Mouse (Mus musculus) MEL (cell line): ENCODE data around the gene Tbccd1. TPM values are rescaled to one million over a fixed set of nuclear protein-coding genes. Genes with fewer than 3 reads are reported as not detected.

Experiments used
- DNase-seq: peaks from one replicate; pipeline ENCODE4 v3.0.0; 2011; ENCODE audit warnings: low read depth, low spot score
- H3K27ac ChIP-seq: 2 replicates; pipeline ENCODE4 v1.5.1; 2012; ENCODE audit warnings: low read depth, mild to moderate bottlenecking, control low read depth, low read length, moderate library complexity; ENCODE audit not compliant: control insufficient read depth
- H3K27me3 ChIP-seq, 2 experiments: fragments of 150-350 bp in 1 of 2; sonication (generic) in 1 of 2; 2 replicates each; pipeline ENCODE4 v1.6.1; 2012; ENCODE audit warnings: low read length in 2 of 2, mild to moderate bottlenecking in 2 of 2, improper control_type of control experiment in 1 of 2, moderate library complexity in 1 of 2; ENCODE audit not compliant: insufficient read depth in 2 of 2, control insufficient read depth in 1 of 2
- H3K36me3 ChIP-seq, 2 experiments: 2 replicates each; pipeline ENCODE4 v1.6.1; 2012 to 2014; ENCODE audit warnings: low read length in 2 of 2, improper control_type of control experiment in 1 of 2, inconsistent platforms in 1 of 2, mild to moderate bottlenecking in 1 of 2; ENCODE audit not compliant: insufficient read depth in 2 of 2, control insufficient read depth in 1 of 2
- H3K4me1 ChIP-seq, 2 experiments: fragments of 150-350 bp in 1 of 2; sonication (generic) in 1 of 2; 2 replicates each; pipeline ENCODE4 v1.6.1; 2012; ENCODE audit warnings: low read length in 2 of 2, improper control_type of control experiment in 1 of 2, mild to moderate bottlenecking in 1 of 2; ENCODE audit not compliant: insufficient read depth in 2 of 2, control insufficient read depth in 1 of 2
- H3K4me3 ChIP-seq, 2 experiments: fragments of 150-350 bp in 1 of 2; sonication (generic) in 1 of 2; 2 replicates each; pipeline ENCODE4 v1.5.1; 2012; ENCODE audit warnings: low read depth in 2 of 2, low read length in 2 of 2, mild to moderate bottlenecking in 2 of 2, moderate library complexity in 2 of 2, control low read depth in 1 of 2, improper control_type of control experiment in 1 of 2; ENCODE audit not compliant: control insufficient read depth in 1 of 2, insufficient read depth in 1 of 2
- H3K79me2 ChIP-seq: 2 replicates; pipeline ENCODE4 v1.6.1; 2012; ENCODE audit warnings: mild to moderate bottlenecking, low read length, moderate library complexity; ENCODE audit not compliant: control insufficient read depth, poor library complexity, insufficient read depth
- H3K9ac ChIP-seq: 2 replicates; pipeline ENCODE4 v1.6.1; 2012; ENCODE audit warnings: low read depth, mild to moderate bottlenecking, control low read depth, low read length, moderate library complexity; ENCODE audit not compliant: control insufficient read depth, poor library complexity, severe bottlenecking
- H3K9me3 ChIP-seq: fragments of 150-350 bp; sonication (generic); replicated peaks from 2 replicates; pipeline ENCODE4 v1.6.1; 2012; ENCODE audit warnings: mild to moderate bottlenecking, low read length, improper control_type of control experiment, moderate library complexity; ENCODE audit not compliant: insufficient read depth
- BHLHE40 ChIP-seq: IDR thresholded peaks from 2 replicates; pipeline ENCODE4 v1.6.1; 2012; ENCODE audit warnings: low read depth, mild to moderate bottlenecking, inconsistent platforms, low read length, improper control_type of control experiment, borderline replicate concordance
- CHD1 ChIP-seq: IDR thresholded peaks from 2 replicates; pipeline ENCODE4 v1.6.1; 2012; ENCODE audit warnings: low read depth, mild to moderate bottlenecking, inconsistent platforms, low read length, improper control_type of control experiment
- CHD2 ChIP-seq: IDR thresholded peaks from 2 replicates; pipeline ENCODE4 v1.6.1; 2011; ENCODE audit warnings: low read length, improper control_type of control experiment
- E2F4 ChIP-seq: IDR thresholded peaks from 2 replicates; pipeline ENCODE4 v1.6.1; 2011; ENCODE audit warnings: low read depth, low read length, improper control_type of control experiment, borderline replicate concordance
- ELF1 ChIP-seq: IDR thresholded peaks from 2 replicates; pipeline ENCODE4 v1.6.1; 2014; ENCODE audit warnings: low read depth, mild to moderate bottlenecking, inconsistent platforms, low read length, improper control_type of control experiment, moderate library complexity
- EP300 ChIP-seq, 2 experiments: IDR thresholded peaks; 2 replicates each; pipeline ENCODE4 v1.6.1; 2011; ENCODE audit warnings: improper control_type of control experiment in 2 of 2, low read length in 2 of 2, low read depth in 1 of 2, mild to moderate bottlenecking in 1 of 2
- ETS1 ChIP-seq: IDR thresholded peaks from 2 replicates; pipeline ENCODE4 v1.6.1; 2012; ENCODE audit warnings: low read depth, mild to moderate bottlenecking, inconsistent platforms, low read length, improper control_type of control experiment, moderate library complexity
- GABPA ChIP-seq: IDR thresholded peaks from 2 replicates; pipeline ENCODE4 v1.6.1; 2012; ENCODE audit warnings: low read depth, mild to moderate bottlenecking, inconsistent platforms, low read length, improper control_type of control experiment, moderate library complexity
- GATA1 ChIP-seq: IDR thresholded peaks from 2 replicates; pipeline ENCODE4 v1.6.1; 2011; ENCODE audit warnings: low read depth, low read length, improper control_type of control experiment
- HCFC1 ChIP-seq: IDR thresholded peaks from 2 replicates; pipeline ENCODE4 v1.6.1; 2012; ENCODE audit warnings: low read depth, mild to moderate bottlenecking, inconsistent platforms, low read length, improper control_type of control experiment, moderate library complexity
- JUND ChIP-seq: IDR thresholded peaks from 2 replicates; pipeline ENCODE4 v1.6.1; 2011; ENCODE audit warnings: low read depth, mild to moderate bottlenecking, improper control_type of control experiment, low read length
- KAT2A ChIP-seq: conservative IDR thresholded peaks from 2 replicates; pipeline ENCODE4 v1.6.1; 2012; ENCODE audit warnings: low read depth, low read length, improper control_type of control experiment, inconsistent platforms
- MAFK ChIP-seq: IDR thresholded peaks from 2 replicates; pipeline ENCODE4 v1.6.1; 2011; ENCODE audit warnings: low read depth, mild to moderate bottlenecking, low read length, improper control_type of control experiment, borderline replicate concordance
- MAX ChIP-seq: IDR thresholded peaks from 2 replicates; pipeline ENCODE4 v1.6.1; 2011; ENCODE audit warnings: low read length, improper control_type of control experiment
- MAZ ChIP-seq: IDR thresholded peaks from 2 replicates; pipeline ENCODE4 v1.6.1; 2012; ENCODE audit warnings: low read depth, mild to moderate bottlenecking, inconsistent platforms, low read length, improper control_type of control experiment
- MYB ChIP-seq: IDR thresholded peaks from 2 replicates; pipeline ENCODE4 v1.6.1; 2011; ENCODE audit warnings: mild to moderate bottlenecking, low read depth, low read length, improper control_type of control experiment
- NELFE ChIP-seq: IDR thresholded peaks from 2 replicates; pipeline ENCODE4 v1.6.1; 2011; ENCODE audit warnings: low read depth, low read length, improper control_type of control experiment
- NRF1 ChIP-seq: IDR thresholded peaks from 2 replicates; pipeline ENCODE4 v1.6.1; 2014; ENCODE audit warnings: low read depth, mild to moderate bottlenecking, inconsistent platforms, low read length, improper control_type of control experiment, moderate library complexity; ENCODE audit not compliant: poor library complexity, insufficient read depth, severe bottlenecking
- POLR2AphosphoS2 ChIP-seq: IDR thresholded peaks from 2 replicates; pipeline ENCODE4 v1.6.1; 2011; ENCODE audit warnings: low read length, improper control_type of control experiment
- POLR2AphosphoS5 ChIP-seq: IDR thresholded peaks from 2 replicates; pipeline ENCODE4 v1.6.1; 2012; ENCODE audit warnings: low read depth, borderline replicate concordance, mild to moderate bottlenecking, inconsistent platforms, low read length, moderate library complexity, mixed read lengths
- RCOR1 ChIP-seq: IDR thresholded peaks from 2 replicates; pipeline ENCODE4 v1.6.1; 2012; ENCODE audit warnings: low read depth, mild to moderate bottlenecking, inconsistent platforms, low read length, improper control_type of control experiment
- SMC3 ChIP-seq: IDR thresholded peaks from 2 replicates; pipeline ENCODE4 v1.6.1; 2011; ENCODE audit warnings: low read depth, low read length, improper control_type of control experiment
- TAL1 ChIP-seq: IDR thresholded peaks from 2 replicates; pipeline ENCODE4 v1.6.1; 2012; ENCODE audit warnings: mild to moderate bottlenecking, inconsistent platforms, low read length, moderate library complexity, mixed read lengths
- TBP ChIP-seq: IDR thresholded peaks from 2 replicates; pipeline ENCODE4 v1.8.0; 2011; ENCODE audit warnings: low read depth, low read length, improper control_type of control experiment
- UBTF ChIP-seq: IDR thresholded peaks from 2 replicates; pipeline ENCODE4 v1.6.1; 2012; ENCODE audit warnings: low read depth, mild to moderate bottlenecking, inconsistent platforms, low read length, improper control_type of control experiment, moderate library complexity, borderline replicate concordance; ENCODE audit not compliant: insufficient read depth
- USF1 ChIP-seq: IDR thresholded peaks from 2 replicates; pipeline ENCODE4 v1.6.1; 2014; ENCODE audit warnings: low read depth, mild to moderate bottlenecking, inconsistent platforms, low read length, improper control_type of control experiment, moderate library complexity
- ZC3H11A ChIP-seq: IDR thresholded peaks from 2 replicates; pipeline ENCODE4 v1.6.1; 2012; ENCODE audit warnings: low read depth, mild to moderate bottlenecking, inconsistent platforms, low read length, improper control_type of control experiment
- ZMIZ1 ChIP-seq: IDR thresholded peaks from 2 replicates; pipeline ENCODE4 v1.6.1; 2012; ENCODE audit warnings: low read depth, mild to moderate bottlenecking, inconsistent platforms, low read length, improper control_type of control experiment, moderate library complexity
- ZNF384 ChIP-seq: IDR thresholded peaks from 2 replicates; pipeline ENCODE4 v1.6.1; 2012; ENCODE audit warnings: low read depth, mild to moderate bottlenecking, inconsistent platforms, low read length, improper control_type of control experiment
- polyA plus RNA-seq, 2 experiments: library from polyadenylated mRNA; stranded (reverse) in 1 of 2; unstranded in 1 of 2; fragments of >175 nt in 1 of 2; fragments of >200 nt in 1 of 2; gene quantifications; 2 replicates each; pipeline versions ENCODE4 v1.2.1 to v1.2.4; 2012; ENCODE audit warnings: low replicate concordance in 2 of 2, low read depth in 1 of 2; ENCODE audit not compliant: insufficient read length in 2 of 2, insufficient read depth in 1 of 2, missing spikeins in 1 of 2
- total RNA-seq: library from RNA; depleted of rRNA; stranded (reverse); fragments of 300-350 nt; gene quantifications from 2 replicates; pipeline ENCODE4 v1.2.3, GENCODE M21; 2012

Tbccd1 gene
- total and polyA plus RNA-seq, 3 experiments = 23.8 to 28.7 TPM; not detected in 1

DNA sequence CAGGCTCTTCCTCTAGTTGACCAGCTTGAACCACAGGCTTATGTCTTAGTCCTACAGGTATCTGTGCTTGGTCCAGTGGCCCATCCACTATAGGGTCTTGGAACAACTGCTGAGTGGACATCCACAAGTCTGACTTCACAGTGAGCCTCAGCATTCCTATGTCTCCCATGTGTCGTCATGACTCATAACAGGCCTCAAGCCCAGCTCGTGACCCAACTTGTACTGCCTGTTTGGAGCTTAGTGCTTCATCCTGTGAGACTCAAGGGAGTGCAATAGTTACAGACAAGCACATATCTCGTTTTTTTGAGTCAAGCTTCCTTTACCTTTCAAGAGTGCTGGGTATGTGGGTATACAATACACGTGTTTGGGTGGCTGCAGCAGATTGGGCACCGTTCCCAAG lies 74.8 kb downstream of the Tbccd1 start:
- Histone ChIP-seq H3K79me2 (no peaks in the 10 kb centered on the region), H3K9ac (no peak overlapping the region), H3K4me1 (no peaks in the 10 kb centered on the region), H3K27ac (no peak overlapping the region), H3K27me3 (no peaks in the 10 kb centered on the region), H3K9me3 (no peaks in the 10 kb centered on the region), H3K36me3 (no peaks in the 10 kb centered on the region), H3K4me3 (no peak overlapping the region)
- DNase-seq = no peak
- TF ChIP-seq EP300 (IDR thresholded peaks at IDR 0.05; ENCODE audit: low read depth in 1 of 2, low read length in 2 of 2) = no peak
- TF ChIP-seq KAT2A = no peak
- no peak for TF ChIP-seq MAFK
- no peak for TF ChIP-seq UBTF
- TF ChIP-seq CHD2 = no peak
- TF ChIP-seq CHD1 = no peak
- no peak for TF ChIP-seq MAX
- TF ChIP-seq RCOR1 = no peak
- no peak for TF ChIP-seq NRF1
- no peak for TF ChIP-seq E2F4
- no peak for TF ChIP-seq GATA1
- TF ChIP-seq ZNF384 = no peak
- TF ChIP-seq ETS1 = no peak
- TF ChIP-seq GABPA = no peak
- TF ChIP-seq JUND = no peak
- no peak for TF ChIP-seq SMC3
- TF ChIP-seq TBP = no peak
- no peak for TF ChIP-seq USF1

DNA sequence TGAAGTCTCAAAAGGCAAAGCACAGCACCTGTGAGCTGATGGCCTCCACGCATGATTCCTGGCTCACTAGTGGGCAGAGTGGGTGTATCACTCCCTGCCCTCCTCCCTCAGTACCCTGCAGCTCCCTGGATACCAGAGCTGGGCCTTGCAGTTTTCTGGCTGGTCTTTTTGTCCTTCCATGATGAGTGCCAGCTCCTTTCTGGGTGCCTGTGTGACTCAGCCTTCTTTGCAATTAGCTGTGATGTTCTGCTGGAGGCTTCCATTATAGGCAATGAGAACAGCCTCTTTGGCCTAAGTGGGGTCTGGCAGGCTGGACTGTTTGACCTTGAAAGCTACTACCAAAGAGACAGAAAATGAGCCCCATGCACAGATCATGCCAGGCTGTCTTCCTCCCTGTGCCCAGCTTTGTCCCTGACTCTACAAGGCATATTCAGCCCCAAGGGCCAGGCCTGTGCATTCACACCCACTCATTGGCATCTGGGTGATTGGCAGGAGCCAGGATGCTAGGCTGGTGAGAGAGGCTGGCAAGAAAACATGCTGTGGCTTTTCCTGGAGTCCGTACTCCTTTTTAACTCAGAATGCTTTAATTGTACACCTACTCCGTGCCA lies 78.1 kb downstream of the Tbccd1 start:
- Histone ChIP-seq H3K79me2 (no peaks in the 10 kb centered on the region), H3K27ac (no peak overlapping the region), H3K36me3 (no peaks in the 10 kb centered on the region), H3K9ac (no peak overlapping the region), H3K9me3 (no peaks in the 10 kb centered on the region), H3K27me3 (no peaks in the 10 kb centered on the region), H3K4me3 (no peak overlapping the region), H3K4me1 (no peaks in the 10 kb centered on the region)
- DNase-seq = no peak
- TF ChIP-seq TAL1 (no peak), E2F4 (no peak), MAZ (no peak), POLR2AphosphoS2 (no peak), ZC3H11A (no peak), POLR2AphosphoS5 (no peak), BHLHE40 (no peak), ETS1 (no peak), ELF1 (no peak), ZMIZ1 (no peak), SMC3 (no peak), NELFE (no peak), HCFC1 (no peak), TBP (no peak), MYB (no peak), CHD1 (no peak), UBTF (no peak)
